Comparison of ENCODE assay signal across 9 mouse cellular contexts in the genomic region with DNA sequence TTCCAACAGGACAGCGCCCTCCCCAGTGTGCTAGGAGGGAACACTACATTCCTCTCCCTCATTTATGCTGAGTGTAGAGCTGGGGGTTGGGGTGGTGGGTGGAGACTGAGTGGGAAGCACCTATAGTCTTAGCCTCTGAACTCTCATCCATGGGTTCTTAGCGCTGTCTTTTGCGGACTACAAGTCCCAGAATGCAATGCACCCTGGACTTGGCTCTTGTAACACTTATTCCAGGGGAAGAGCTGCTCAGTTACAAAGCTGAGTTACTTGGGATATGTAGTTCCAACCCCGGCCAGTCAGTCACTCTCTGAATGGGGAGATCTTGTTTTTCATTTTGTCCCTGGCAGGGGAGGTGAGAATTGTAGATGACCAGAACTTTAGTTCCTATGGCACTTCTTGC. TPM values are rescaled to one million over a fixed set of nuclear protein-coding genes. Genes with fewer than 3 reads are reported as not detected.
DNase-seq lines count a peak whose midpoint lies in the region; ATAC-seq and TF ChIP-seq lines count a peak whose summit lies in the region.
"Had no signal": no experiment of that assay in that cellular context is flagged by ENCODE, and none has a peak within 500 bp of the region (broad histone marks: within the 10 kb centered on the region; RNA-seq: fewer than 3 reads in every experiment).

No protein-coding gene starts in this region.

- no peaks in the 10 kb centered on the region for H3K27me3 ChIP-seq in forebrain, embryonic 12.5 days
- H3K27me3 ChIP-seq in liver, embryonic 16.5 days (ENCODE audit: control insufficient read depth, insufficient read depth, low read depth, low read length): no peaks in the 10 kb centered on the region
- H3K27me3 ChIP-seq: embryonic facial prominence, embryonic 13.5 days had no signal

- TF ChIP-seq CTCF in lung, adult 2 months (IDR thresholded peaks at IDR 0.05; ENCODE audit: insufficient read depth, low read length): no peak

- H3K9me3 ChIP-seq in forebrain, embryonic 12.5 days: no peaks in the 10 kb centered on the region
- H3K9me3 ChIP-seq in liver, embryonic 16.5 days (replicated peaks; ENCODE audit: control insufficient read depth, low read length): no peaks in the 10 kb centered on the region
- H3K9me3 ChIP-seq: embryonic facial prominence, embryonic 13.5 days had no signal

- TF ChIP-seq POLR2A in lung, adult 2 months (IDR thresholded peaks at IDR 0.05; ENCODE audit: borderline replicate concordance, extremely low read depth, low read depth, low read length): no peak

- H3K4me1 ChIP-seq in lung, adult 2 months (ENCODE audit: control insufficient read depth, insufficient read depth, low read length): peaks cover 7% of the 10 kb centered on the region; the same call in 1 of the 2 replicates
- peaks cover 11% of the 10 kb centered on the region for H3K4me1 ChIP-seq in forebrain, embryonic 12.5 days
- H3K4me1 ChIP-seq in liver, embryonic 16.5 days (ENCODE audit: control insufficient read depth, low read depth, low read length): no peaks in the 10 kb centered on the region; the same call in 1 of the 2 replicates

- peaks cover 15% of the 10 kb centered on the region for H3K36me3 ChIP-seq in forebrain, embryonic 12.5 days (replicated peaks)
- H3K36me3 ChIP-seq in liver, embryonic 16.5 days (ENCODE audit: control insufficient read depth, insufficient read depth): no peaks in the 10 kb centered on the region; the same call in none of the 2 replicates

- H3K4me3 ChIP-seq in lung, adult 2 months (replicated peaks; ENCODE audit: extremely low read depth, low read depth, low read length): no peak overlapping the region
- H3K4me3 ChIP-seq in forebrain, embryonic 12.5 days (replicated peaks): no peak overlapping the region
- H3K4me3 ChIP-seq in liver, embryonic 16.5 days (ENCODE audit: low read depth, low read length): no peak overlapping the region
- H3K4me3 ChIP-seq: embryonic facial prominence, embryonic 13.5 days had no signal

- no peak overlapping the region for H3K27ac ChIP-seq in forebrain, embryonic 12.5 days
- H3K27ac ChIP-seq in liver, embryonic 16.5 days (ENCODE audit: low read length): no peak overlapping the region
- H3K27ac ChIP-seq: embryonic facial prominence, embryonic 13.5 days had no signal

- 35% methylated on average over 4 of the region's 4 CpGs for WGBS in lung, adult 2 months
- 16% methylated on average over 4 of the region's 4 CpGs for WGBS in forebrain, embryonic 12.5 days
- 24% methylated on average over 4 of the region's 4 CpGs for WGBS in liver, embryonic 16.5 days (ENCODE audit: insufficient replicate concordance)

- peak; percentile 53 for ATAC-seq in activated CD4-positive, CD25-positive, alpha-beta regulatory T cell, adult 4 months
- peak; percentile 78 for ATAC-seq in forebrain, embryonic 12.5 days (ENCODE audit: low FRiP score)
- peak; percentile 69 for ATAC-seq in liver, embryonic 16.5 days (ENCODE audit: low read depth)

- H3K4me2 ChIP-seq in forebrain, embryonic 12.5 days: no peak overlapping the region
- no peak overlapping the region for H3K4me2 ChIP-seq in liver, embryonic 16.5 days (ENCODE audit: low read depth, low read length)
- H3K4me2 ChIP-seq: embryonic facial prominence, embryonic 13.5 days had no signal

- peak; percentile 35 to 47 for DNase-seq in lung, adult 18-20 months
- no peak for DNase-seq in lung, adult 2 months
- peak; percentile 60 for DNase-seq in kidney, adult 11 months
- peak; percentile 69 for DNase-seq in retina, embryonic 14.5 days (ENCODE audit: low spot score)
- DNase-seq in testis, postnatal 10 days (ENCODE audit: low spot score): no peak

- no peak overlapping the region for H3K9ac ChIP-seq in forebrain, embryonic 12.5 days
- no peak overlapping the region for H3K9ac ChIP-seq in liver, embryonic 16.5 days (ENCODE audit: low read depth, low read length)
- H3K9ac ChIP-seq: embryonic facial prominence, embryonic 13.5 days had no signal

RNA-seq across cellular contexts. Expression of a gene that starts 8.6 kb away (rescaled TPM):
- polyA plus RNA-seq in lung, adult 2 months (2012; rRNA removed): 54.5 and 56.1 TPM in 2 replicates
- 1 to 10 TPM; 5.9 to 7.1 TPM for polyA plus RNA-seq in activated CD4-positive, CD25-positive, alpha-beta regulatory T cell, adult 4 months (2017; shearing (Covaris generic))
- polyA plus RNA-seq in forebrain, embryonic 12.5 days (2016; fragmentation: Nextera tagmentation; extraction: Ambion mirVana): 38.1 and 41.5 TPM in 2 replicates
- polyA plus RNA-seq in liver, embryonic 16.5 days (2015; fragmentation: Nextera tagmentation; extraction: Ambion mirVana): 33.8 and 33.9 TPM in 2 replicates

RNA-seq across cellular contexts. Expression of a gene that starts 12.9 kb away (rescaled TPM):
- polyA plus RNA-seq in lung, adult 2 months (2012; rRNA removed): not detected in 2 replicates
- polyA plus RNA-seq in activated CD4-positive, CD25-positive, alpha-beta regulatory T cell, adult 4 months (2017; shearing (Covaris generic)): not detected
- not detected in 2 replicates for polyA plus RNA-seq in forebrain, embryonic 12.5 days (2016; fragmentation: Nextera tagmentation; extraction: Ambion mirVana)
- 0.25 TPM in 1 of 2 replicates, not detected in the other for polyA plus RNA-seq in liver, embryonic 16.5 days (2015; fragmentation: Nextera tagmentation; extraction: Ambion mirVana)
- polyA plus RNA-seq: embryonic facial prominence, embryonic 13.5 days had no signal

RNA-seq across cellular contexts. Expression of a gene that starts 19.5 kb away (rescaled TPM):
- polyA plus RNA-seq in lung, adult 2 months (2012; rRNA removed): 2.1 and 2.5 TPM in 2 replicates
- under 1 TPM; 0.37 to 0.47 TPM for polyA plus RNA-seq in activated CD4-positive, CD25-positive, alpha-beta regulatory T cell, adult 4 months (2017; shearing (Covaris generic))
- 6.8 and 7.5 TPM in 2 replicates for polyA plus RNA-seq in forebrain, embryonic 12.5 days (2016; fragmentation: Nextera tagmentation; extraction: Ambion mirVana)
- polyA plus RNA-seq in liver, embryonic 16.5 days (2015; fragmentation: Nextera tagmentation; extraction: Ambion mirVana): 0.04 and 0.11 TPM in 2 replicates

RNA-seq across cellular contexts. Expression of a gene that starts 25.2 kb away (rescaled TPM):
- 36.6 and 103 TPM in 2 replicates for polyA plus RNA-seq in lung, adult 2 months (2012; rRNA removed)
- polyA plus RNA-seq in activated CD4-positive, CD25-positive, alpha-beta regulatory T cell, adult 4 months (2017; shearing (Covaris generic)): 100 to 1,000 TPM; 120 to 135 TPM
- 8.1 and 9.1 TPM in 2 replicates for polyA plus RNA-seq in forebrain, embryonic 12.5 days (2016; fragmentation: Nextera tagmentation; extraction: Ambion mirVana)
- polyA plus RNA-seq in liver, embryonic 16.5 days (2015; fragmentation: Nextera tagmentation; extraction: Ambion mirVana): 336 and 355 TPM in 2 replicates

RNA-seq across cellular contexts. Expression of a gene that starts 33.4 kb away (rescaled TPM):
- 1.2 and 2.5 TPM in 2 replicates for polyA plus RNA-seq in lung, adult 2 months (2012; rRNA removed)
- not detected for polyA plus RNA-seq in activated CD4-positive, CD25-positive, alpha-beta regulatory T cell, adult 4 months (2017; shearing (Covaris generic))
- 29.2 and 32.8 TPM in 2 replicates for polyA plus RNA-seq in forebrain, embryonic 12.5 days (2016; fragmentation: Nextera tagmentation; extraction: Ambion mirVana)
- 0.15 TPM in 1 of 2 replicates, not detected in the other for polyA plus RNA-seq in liver, embryonic 16.5 days (2015; fragmentation: Nextera tagmentation; extraction: Ambion mirVana)

Comparison
In these comparisons a context has a peak if more than half of its experiments do, and no peak if none do; other contexts are left out.
1. DNase-seq: peak in lung, adult 18-20 months (2 of 2), kidney, adult 11 months (single experiment) and retina, embryonic 14.5 days (single experiment); none in lung, adult 2 months (single experiment) and testis, postnatal 10 days (single experiment).
2. Peak in every context shown above with its lines, with median percentiles within 50 percentile points of each other: ATAC-seq.